Comparison of ENCODE assay signal across 8 mouse cellular contexts in genomic region chr1:42695578-42695915, GRCm38 (mm10). TPM values are rescaled to one million over a fixed set of nuclear protein-coding genes. Genes with fewer than 3 reads are reported as not detected.
A peak's percentile ranks its signal among the peaks of the same experiment; 100 is the strongest.
DNase-seq lines count a peak whose midpoint lies in the region; ATAC-seq lines count a peak whose summit lies in the region.
"Had no signal": no experiment of that assay in that cellular context is flagged by ENCODE, and none has a peak within 500 bp of the region (broad histone marks: within the 10 kb centered on the region; RNA-seq: fewer than 3 reads in every experiment).

Gene Pou3f3, plus strand, starts transcription at chr1:42695768.

- no peaks in the 10 kb centered on the region for H3K9me3 ChIP-seq in heart, embryonic 11.5 days (replicated peaks; ENCODE audit: control insufficient read depth, low read length)
- no peaks in the 10 kb centered on the region for H3K9me3 ChIP-seq in limb, embryonic 15.5 days
- no peaks in the 10 kb centered on the region for H3K9me3 ChIP-seq in neural tube, embryonic 12.5 days

- peak within 1 kb of the TSS; percentile 54 for H3K4me3 ChIP-seq in heart, embryonic 11.5 days (ENCODE audit: low read depth, low read length)
- H3K4me3 ChIP-seq in limb, embryonic 15.5 days: peak within 1 kb of the TSS; percentile 42
- peak within 1 kb of the TSS; percentile 96 for H3K4me3 ChIP-seq in neural tube, embryonic 12.5 days
- H3K4me3 ChIP-seq: erythroblast, embryonic 14.5 days had no signal

- H3K9ac ChIP-seq in heart, embryonic 11.5 days (ENCODE audit: low read depth, low read length): peak within 1 kb of the TSS; percentile 28; the same call in 1 of the 2 replicates
- no peak within 1 kb of the TSS for H3K9ac ChIP-seq in limb, embryonic 15.5 days
- peak within 1 kb of the TSS; percentile 99 for H3K9ac ChIP-seq in neural tube, embryonic 12.5 days

- H3K4me1 ChIP-seq in heart, embryonic 11.5 days (ENCODE audit: control insufficient read depth, insufficient read depth, low read length): peaks cover 14% of the 10 kb centered on the region
- peaks cover 50% of the 10 kb centered on the region for H3K4me1 ChIP-seq in limb, embryonic 15.5 days
- H3K4me1 ChIP-seq in neural tube, embryonic 12.5 days: no peaks in the 10 kb centered on the region

- H3K27ac ChIP-seq in heart, embryonic 11.5 days (ENCODE audit: low read depth, low read length): no peak within 1 kb of the TSS
- H3K27ac ChIP-seq in limb, embryonic 15.5 days: peak within 1 kb of the TSS; percentile 72
- H3K27ac ChIP-seq in neural tube, embryonic 12.5 days: peak within 1 kb of the TSS; percentile 97

- no peaks in the 10 kb centered on the region for H3K36me3 ChIP-seq in heart, embryonic 11.5 days (ENCODE audit: control insufficient read depth, insufficient read depth, low read length)
- H3K36me3 ChIP-seq in limb, embryonic 15.5 days: no peaks in the 10 kb centered on the region
- H3K36me3 ChIP-seq in neural tube, embryonic 12.5 days: peaks cover 24% of the 10 kb centered on the region

- DNase-seq in brain, embryonic 18.5 days (ENCODE audit: low read depth, low spot score): peak; percentile 99
- peak; percentile 98 for DNase-seq in embryo, embryonic 10.5 days (ENCODE audit: low spot score)
- peak; percentile 91 for DNase-seq in kidney, postnatal 10 days
- DNase-seq in spleen, postnatal 4 days (ENCODE audit: low spot score in 2 of 2): no peak

- under 1% methylated on average over 21 of the region's 21 CpGs for WGBS in heart, embryonic 11.5 days (ENCODE audit: insufficient replicate concordance)
- WGBS in limb, embryonic 15.5 days: under 1% methylated on average over 21 of the region's 21 CpGs
- WGBS in neural tube, embryonic 12.5 days: under 1% methylated on average over 20 of the region's 21 CpGs

- peaks cover 89% of the 10 kb centered on the region for H3K27me3 ChIP-seq in heart, embryonic 11.5 days (ENCODE audit: control insufficient read depth, insufficient read depth, low read length)
- H3K27me3 ChIP-seq in limb, embryonic 15.5 days: peaks cover 88% of the 10 kb centered on the region
- peaks cover 10% of the 10 kb centered on the region; the same call in 1 of the 2 replicates for H3K27me3 ChIP-seq in neural tube, embryonic 12.5 days (replicated peaks)

- H3K4me2 ChIP-seq in heart, embryonic 11.5 days: peak within 1 kb of the TSS; percentile 91
- peak within 1 kb of the TSS; percentile 64 for H3K4me2 ChIP-seq in limb, embryonic 15.5 days
- H3K4me2 ChIP-seq in neural tube, embryonic 12.5 days (replicated peaks): peak within 1 kb of the TSS; percentile 92

- ATAC-seq in heart, embryonic 11.5 days (replicated peaks; ENCODE audit: insufficient number of reproducible peaks, low FRiP score, low TSS enrichment): peak; percentile 71
- ATAC-seq in limb, embryonic 15.5 days (ENCODE audit: insufficient number of reproducible peaks, low FRiP score, low TSS enrichment, low read depth): peak; percentile 79
- ATAC-seq in neural tube, embryonic 12.5 days (ENCODE audit: low FRiP score, low read depth): peak; percentile 81

RNA-seq across cellular contexts. Expression of gene Pou3f3, which starts in this region (rescaled TPM):
- 0.10 and 0.19 TPM in 2 replicates for polyA plus RNA-seq in heart, embryonic 11.5 days (2014; fragmentation: Nextera tagmentation; extraction: Ambion mirVana)
- 0.47 and 0.86 TPM in 2 replicates for polyA plus RNA-seq in limb, embryonic 15.5 days (2015; fragmentation: Nextera tagmentation; extraction: Ambion mirVana)
- 17.2 and 17.8 TPM in 2 replicates for polyA plus RNA-seq in neural tube, embryonic 12.5 days (2016; fragmentation: Nextera tagmentation; extraction: Ambion mirVana)
- polyA plus RNA-seq: erythroblast, embryonic 14.5 days had no signal

Comparison
In these comparisons a context has a peak if more than half of its experiments do, and no peak if none do; other contexts are left out.
1. Peak in ATAC-seq, H3K4me3 ChIP-seq, H3K9ac ChIP-seq and H3K4me2 ChIP-seq in heart, embryonic 11.5 days; RNA of the gene not detected or under 1 TPM.
2. Peak in ATAC-seq, H3K4me3 ChIP-seq, H3K27ac ChIP-seq and H3K4me2 ChIP-seq in limb, embryonic 15.5 days; RNA of the gene not detected or under 1 TPM.
3. DNase-seq: peak in brain, embryonic 18.5 days (single experiment), embryo, embryonic 10.5 days (single experiment) and kidney, postnatal 10 days (single experiment); none in spleen, postnatal 4 days (0 of 2).
4. H3K4me3 ChIP-seq: peak in every context shown above with its lines; median percentile 96 in neural tube, embryonic 12.5 days; 54 in heart, embryonic 11.5 days; 42 in limb, embryonic 15.5 days.
5. Peak in every context shown above with its lines, with median percentiles within 50 percentile points of each other: ATAC-seq and H3K4me2 ChIP-seq.